Mouse (Mus musculus): ENCODE measurements around the gene Nhlh1. TPM values are rescaled to one million over a fixed set of nuclear protein-coding genes. Genes with fewer than 3 reads are reported as not detected.

Nhlh1 gene
- polyA plus RNA-seq, 1 experiment from 2014 or later, result not detected

GRCm38 (mm10) chr1:172061217-172061616 is 3.8 kb upstream of the Nhlh1 start:
- no peak overlapping the region for H3K4me3 ChIP-seq (ENCODE audit: low read depth, low read length)
- H3K9me3 ChIP-seq (replicated peaks; ENCODE audit: control insufficient read depth, low read length), result no peaks in the 10 kb centered on the region
- WGBS (ENCODE audit: insufficient replicate concordance), result 26% methylated on average over 8 of the region's 8 CpGs
- peaks cover 7% of the 10 kb centered on the region; the same call in 1 of the 2 replicates for H3K36me3 ChIP-seq (ENCODE audit: control insufficient read depth, insufficient read depth, low read length)
- no peak for ATAC-seq (replicated peaks; ENCODE audit: insufficient number of reproducible peaks, low FRiP score, low TSS enrichment)
- H3K27me3 ChIP-seq (ENCODE audit: control insufficient read depth, insufficient read depth, low read length), result peaks cover 12% of the 10 kb centered on the region
- H3K4me1 ChIP-seq (ENCODE audit: control insufficient read depth, insufficient read depth, low read length), result no peaks in the 10 kb centered on the region; the same call in 1 of the 2 replicates
- no peak overlapping the region for H3K27ac ChIP-seq (ENCODE audit: low read depth, low read length)
- H3K4me2 ChIP-seq, result no peak overlapping the region
- H3K9ac ChIP-seq (ENCODE audit: low read depth, low read length), result no peak overlapping the region

GRCm38 (mm10) chr1:172060659-172061058 is 3.3 kb upstream of the Nhlh1 start:
- Histone ChIP-seq H3K4me2 (no peak overlapping the region), H3K4me3 (ENCODE audit: low read depth, low read length) (no peak overlapping the region), H3K9ac (ENCODE audit: low read depth, low read length) (no peak overlapping the region), H3K27ac (ENCODE audit: low read depth, low read length) (no peak overlapping the region), H3K9me3 (replicated peaks; ENCODE audit: control insufficient read depth, low read length) (no peaks in the 10 kb centered on the region), H3K4me1 (ENCODE audit: control insufficient read depth, insufficient read depth, low read length) (no peaks in the 10 kb centered on the region; the same call in 1 of the 2 replicates), H3K27me3 (ENCODE audit: control insufficient read depth, insufficient read depth, low read length) (peaks cover 16% of the 10 kb centered on the region), H3K36me3 (ENCODE audit: control insufficient read depth, insufficient read depth, low read length) (peaks cover 4% of the 10 kb centered on the region; the same call in 1 of the 2 replicates)
- WGBS (ENCODE audit: insufficient replicate concordance), result 45% methylated on average over 4 of the region's 4 CpGs
- ATAC-seq (replicated peaks; ENCODE audit: insufficient number of reproducible peaks, low FRiP score, low TSS enrichment), result no peak

- Histone ChIP-seq H3K36me3 (ENCODE audit: control insufficient read depth, insufficient read depth, low read length) (no peaks in the 10 kb centered on the region), H3K27ac (ENCODE audit: low read depth, low read length) (no peak overlapping the region), H3K9me3 (replicated peaks; ENCODE audit: control insufficient read depth, low read length) (no peaks in the 10 kb centered on the region), H3K4me1 (ENCODE audit: control insufficient read depth, insufficient read depth, low read length) (peaks cover 3% of the 10 kb centered on the region; the same call in 1 of the 2 replicates), H3K4me3 (ENCODE audit: low read depth, low read length) (no peak overlapping the region), H3K4me2 (no peak overlapping the region), H3K27me3 (ENCODE audit: control insufficient read depth, insufficient read depth, low read length) (peaks cover 30% of the 10 kb centered on the region), H3K9ac (ENCODE audit: low read depth, low read length) (no peak overlapping the region)
- no peak; the same call in 1 of the 2 replicates for ATAC-seq (replicated peaks; ENCODE audit: insufficient number of reproducible peaks, low FRiP score, low TSS enrichment)
- 62% methylated on average over 7 of the region's 7 CpGs for WGBS (ENCODE audit: insufficient replicate concordance)
Measured at GRCm38 (mm10) chr1:172058874-172059273, 1.5 kb upstream of the Nhlh1 start.

- no peak overlapping the region; the same call in 1 of the 2 replicates for H3K9ac ChIP-seq (ENCODE audit: low read depth, low read length)
- H3K36me3 ChIP-seq (ENCODE audit: control insufficient read depth, insufficient read depth, low read length), result no peaks in the 10 kb centered on the region
- no peak overlapping the region for H3K4me2 ChIP-seq
- H3K4me3 ChIP-seq (ENCODE audit: low read depth, low read length), result no peak overlapping the region
- peaks cover 3% of the 10 kb centered on the region; the same call in 1 of the 2 replicates for H3K4me1 ChIP-seq (ENCODE audit: control insufficient read depth, insufficient read depth, low read length)
- WGBS (ENCODE audit: insufficient replicate concordance), result 60% methylated on average over 6 of the region's 6 CpGs
- H3K27ac ChIP-seq (ENCODE audit: low read depth, low read length), result no peak overlapping the region
- peaks cover 35% of the 10 kb centered on the region for H3K27me3 ChIP-seq (ENCODE audit: control insufficient read depth, insufficient read depth, low read length)
- ATAC-seq (replicated peaks; ENCODE audit: insufficient number of reproducible peaks, low FRiP score, low TSS enrichment), result no peak
- no peaks in the 10 kb centered on the region for H3K9me3 ChIP-seq (replicated peaks; ENCODE audit: control insufficient read depth, low read length)
Measured at GRCm38 (mm10) chr1:172058321-172058720, 948 bp upstream of the Nhlh1 start.

GRCm38 (mm10) chr1:172056251-172056650 is 1.1 kb downstream of the Nhlh1 start:
- Histone ChIP-seq H3K4me2 (no peak overlapping the region), H3K4me1 (ENCODE audit: control insufficient read depth, insufficient read depth, low read length) (peaks cover 6% of the 10 kb centered on the region; the same call in 1 of the 2 replicates), H3K27me3 (ENCODE audit: control insufficient read depth, insufficient read depth, low read length) (peaks cover 49% of the 10 kb centered on the region), H3K36me3 (ENCODE audit: control insufficient read depth, insufficient read depth, low read length) (no peaks in the 10 kb centered on the region), H3K9me3 (replicated peaks; ENCODE audit: control insufficient read depth, low read length) (no peaks in the 10 kb centered on the region), H3K4me3 (ENCODE audit: low read depth, low read length) (no peak overlapping the region), H3K27ac (ENCODE audit: low read depth, low read length) (no peak overlapping the region), H3K9ac (ENCODE audit: low read depth, low read length) (no peak overlapping the region)
- 54% methylated on average over 4 of the region's 4 CpGs for WGBS (ENCODE audit: insufficient replicate concordance)
- ATAC-seq (replicated peaks; ENCODE audit: insufficient number of reproducible peaks, low FRiP score, low TSS enrichment), result no peak

GRCm38 (mm10) chr1:172053541-172054440 is 3.6 kb downstream of the Nhlh1 start:
- peaks cover 53% of the 10 kb centered on the region for H3K27me3 ChIP-seq (ENCODE audit: control insufficient read depth, insufficient read depth, low read length)
- WGBS (ENCODE audit: insufficient replicate concordance), result 1% methylated on average over 42 of the region's 42 CpGs
- peak overlapping the region; percentile 4; the same call in 1 of the 2 replicates for H3K9ac ChIP-seq (ENCODE audit: low read depth, low read length)
- no peaks in the 10 kb centered on the region for H3K36me3 ChIP-seq (ENCODE audit: control insufficient read depth, insufficient read depth, low read length)
- H3K4me1 ChIP-seq (ENCODE audit: control insufficient read depth, insufficient read depth, low read length), result peaks cover 6% of the 10 kb centered on the region
- H3K4me3 ChIP-seq (ENCODE audit: low read depth, low read length), result peak overlapping the region; percentile 42
- no peak for ATAC-seq (replicated peaks; ENCODE audit: insufficient number of reproducible peaks, low FRiP score, low TSS enrichment)
- H3K4me2 ChIP-seq, result peak overlapping the region; percentile 77
- H3K9me3 ChIP-seq (replicated peaks; ENCODE audit: control insufficient read depth, low read length), result no peaks in the 10 kb centered on the region
- H3K27ac ChIP-seq (ENCODE audit: low read depth, low read length), result no peak overlapping the region

GRCm38 (mm10) chr1:172052766-172053279 is 4.5 kb downstream of the Nhlh1 start:
- H3K4me3 ChIP-seq (ENCODE audit: low read depth, low read length), result peak overlapping the region; percentile 42; the same call in 1 of the 2 replicates
- H3K9me3 ChIP-seq (replicated peaks; ENCODE audit: control insufficient read depth, low read length), result no peaks in the 10 kb centered on the region
- no peak overlapping the region for H3K27ac ChIP-seq (ENCODE audit: low read depth, low read length)
- no peak overlapping the region for H3K9ac ChIP-seq (ENCODE audit: low read depth, low read length)
- ATAC-seq (replicated peaks; ENCODE audit: insufficient number of reproducible peaks, low FRiP score, low TSS enrichment), result no peak
- peaks cover 50% of the 10 kb centered on the region for H3K27me3 ChIP-seq (ENCODE audit: control insufficient read depth, insufficient read depth, low read length)
- no peaks in the 10 kb centered on the region for H3K36me3 ChIP-seq (ENCODE audit: control insufficient read depth, insufficient read depth, low read length)
- peak overlapping the region; percentile 77 for H3K4me2 ChIP-seq
- peaks cover 6% of the 10 kb centered on the region for H3K4me1 ChIP-seq (ENCODE audit: control insufficient read depth, insufficient read depth, low read length)
- 12% methylated on average over 10 of the region's 10 CpGs for WGBS (ENCODE audit: insufficient replicate concordance)

- Histone ChIP-seq H3K36me3 (ENCODE audit: control insufficient read depth, insufficient read depth, low read length) (no peaks in the 10 kb centered on the region), H3K27me3 (ENCODE audit: control insufficient read depth, insufficient read depth, low read length) (peaks cover 37% of the 10 kb centered on the region), H3K4me3 (ENCODE audit: low read depth, low read length) (no peak overlapping the region), H3K4me2 (no peak overlapping the region), H3K9ac (ENCODE audit: low read depth, low read length) (no peak overlapping the region), H3K9me3 (replicated peaks; ENCODE audit: control insufficient read depth, low read length) (no peaks in the 10 kb centered on the region), H3K27ac (ENCODE audit: low read depth, low read length) (no peak overlapping the region), H3K4me1 (ENCODE audit: control insufficient read depth, insufficient read depth, low read length) (peaks cover 6% of the 10 kb centered on the region)
- ATAC-seq (replicated peaks; ENCODE audit: insufficient number of reproducible peaks, low FRiP score, low TSS enrichment), result no peak
- WGBS (ENCODE audit: insufficient replicate concordance), result 24% methylated on average over 13 of the region's 13 CpGs
Measured at GRCm38 (mm10) chr1:172049131-172049782, 8.1 kb downstream of the Nhlh1 start.
